Mouse (Mus musculus): Measurements from ENCODE around the gene Nsd2. TPM values are rescaled to one million over a fixed set of nuclear protein-coding genes. Genes with fewer than 3 reads are reported as not detected.

Gene Nsd2
- 52.8 and 71.2 TPM in 2 replicates for total RNA-seq (2023)

DNA sequence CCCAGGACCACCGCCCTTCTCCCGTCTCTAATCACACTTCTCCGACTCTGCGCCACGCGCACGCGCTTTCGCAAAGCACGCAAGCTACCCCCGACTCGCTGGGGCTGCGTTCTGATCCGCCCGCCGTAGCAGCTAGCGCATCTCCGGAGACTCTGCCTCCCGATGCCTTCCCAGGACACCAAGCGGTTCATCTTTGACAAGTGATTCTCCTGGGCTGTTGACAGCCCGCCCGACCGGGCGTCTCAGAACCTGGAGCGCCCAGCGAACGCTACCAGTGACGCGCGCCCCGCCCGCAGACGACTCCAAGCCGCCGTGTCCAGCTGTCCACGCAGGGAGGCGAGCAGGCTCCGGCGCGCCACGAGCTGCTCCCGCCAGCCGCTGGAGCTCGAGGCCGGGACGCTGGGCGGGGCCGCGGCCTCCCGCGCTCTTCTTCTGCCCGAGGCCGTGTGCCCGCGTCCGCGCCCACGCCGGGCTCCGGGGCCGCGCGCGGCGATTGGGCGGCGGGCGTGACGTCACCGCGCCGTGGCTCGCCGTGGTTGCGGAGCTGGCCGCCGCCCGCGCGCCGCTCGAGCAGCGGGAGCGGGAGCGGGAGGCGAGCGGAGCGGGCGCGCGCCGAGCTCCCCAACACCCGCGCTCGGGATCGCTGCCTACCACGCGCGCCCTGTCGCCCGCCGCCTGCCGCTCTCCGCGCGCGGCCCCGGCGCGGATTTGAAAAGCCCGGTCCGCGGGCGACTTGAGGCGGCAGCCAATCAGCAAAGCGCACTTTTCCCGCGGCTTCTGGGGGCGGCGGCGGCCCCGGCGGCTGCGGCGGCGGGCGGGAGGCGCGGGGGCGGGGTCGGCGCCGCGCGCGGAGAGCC, at the start of gene Nsd2:
Gene Nsd2, plus strand, starts transcription at position 850 of the 857 bp plus-strand sequence.

GRCm38 (mm10) chr5:33782345-33782998, 38.1 kb upstream of the Nsd2 start, which contains the start of gene Letm1:
Letm1 (minus strand) TSS chr5:33782817.

GRCm38 (mm10) chr5:33936120-33936707, 115.7 kb downstream of the Nsd2 start, which contains the start of gene Nelfa:
Nelfa (minus strand) TSS chr5:33936413.

Other genes starting within 250 kb of the Nsd2 start
- gene Fam53a, start 191.1 kb upstream of the Nsd2 start, total RNA-seq (2023): 5.5 and 6.4 TPM in 2 replicates
- not detected in 2 replicates for gene Gm9903, start 190.8 kb upstream of the Nsd2 start, total RNA-seq (2023)
- gene Slbp, start 168.2 kb upstream of the Nsd2 start, total RNA-seq (2023): 84.9 and 98.5 TPM in 2 replicates
- 60.0 and 66.8 TPM in 2 replicates for gene Tacc3, start 162.6 kb upstream of the Nsd2 start, total RNA-seq (2023)
- 5.7 and 8.0 TPM in 2 replicates for gene Tmem129, start 162.3 kb upstream of the Nsd2 start, total RNA-seq (2023)
- 0.41 TPM in 1 of 2 replicates, not detected in the other for gene Fgfr3, start 99.1 kb upstream of the Nsd2 start, total RNA-seq (2023)
- 31.1 and 42.5 TPM in 2 replicates for gene Letm1, start 37.9 kb upstream of the Nsd2 start, total RNA-seq (2023)
- gene Nelfa, start 115.7 kb downstream of the Nsd2 start, total RNA-seq (2023): 18.6 and 22.2 TPM in 2 replicates
- 12.6 and 18.6 TPM in 2 replicates for gene Gm1673, start 162.7 kb downstream of the Nsd2 start, total RNA-seq (2023)
- 19.5 and 20.7 TPM in 2 replicates for gene Nat8l, start 175.3 kb downstream of the Nsd2 start, total RNA-seq (2023)

Measured in neutrophil, adult 65 days (primary cell).